Mouse (Mus musculus): Measurements from ENCODE around the gene Naga. TPM values are rescaled to one million over a fixed set of nuclear protein-coding genes. Genes with fewer than 3 reads are reported as not detected.
A peak's percentile ranks its signal among the peaks of the same experiment; 100 is the strongest.

Naga gene
- 55.7 and 65.8 TPM in 2 replicates for polyA plus RNA-seq (2014; fragmentation: Nextera tagmentation; extraction: Ambion mirVana)

DNA sequence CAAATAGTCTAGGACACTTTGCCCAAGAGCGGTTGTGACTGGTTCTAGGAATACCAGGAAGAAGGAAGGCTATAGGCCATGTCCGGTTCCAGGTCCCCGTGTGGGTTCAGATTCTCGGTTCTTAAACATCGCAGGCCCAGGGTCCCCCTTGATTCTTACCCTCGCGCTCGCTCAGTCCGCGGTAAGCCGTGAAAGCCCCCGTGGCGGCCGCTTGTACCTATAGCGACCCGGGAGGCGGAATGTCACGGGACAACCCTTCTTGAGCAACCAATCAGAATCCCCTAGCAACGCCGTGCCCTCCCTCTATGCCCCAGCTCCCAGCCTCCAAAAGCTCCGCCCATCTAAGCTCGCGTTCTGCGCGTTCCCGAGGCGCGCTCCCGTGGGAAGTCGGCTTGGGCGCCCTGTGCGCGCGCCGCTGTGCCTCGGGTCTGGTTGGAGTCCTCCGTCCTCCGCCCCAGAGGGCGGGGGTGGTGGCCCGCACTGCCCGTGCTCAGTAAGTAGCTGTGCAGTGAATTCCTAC, at the start of gene Naga, which contains the start of the genes Pheta2 and Smdt1:
Naga (minus strand) TSS at position 333 of the 520 bp plus-strand sequence.
Pheta2 (plus strand) TSS at position 350 of the 520 bp plus-strand sequence.
Smdt1 (plus strand) TSS at position 367 of the 520 bp plus-strand sequence.
- Histone ChIP-seq H3K4me1 (ENCODE audit: control insufficient read depth, insufficient read depth, low read length) (peaks cover 24% of the 10 kb centered on the region), H3K27ac (replicated peaks; ENCODE audit: low read depth, low read length) (peak within 1 kb of the TSS; percentile 61), H3K9ac (ENCODE audit: low read depth, low read length) (peak within 1 kb of the TSS; percentile 72), H3K4me2 (ENCODE audit: low read depth, low read length) (peak within 1 kb of the TSS; percentile 78), H3K36me3 (ENCODE audit: control insufficient read depth, insufficient read depth, low read length) (peaks cover 29% of the 10 kb centered on the region), H3K27me3 (replicated peaks; ENCODE audit: control insufficient read depth, insufficient read depth, low read length) (no peaks in the 10 kb centered on the region), H3K9me3 (ENCODE audit: control insufficient read depth, low read length) (no peaks in the 10 kb centered on the region), H3K4me3 (ENCODE audit: low read depth, low read length) (peak within 1 kb of the TSS; percentile 63)
- ATAC-seq (ENCODE audit: low read depth) (peak; percentile 90), DNase-seq (ENCODE audit: low spot score) (peak; percentile 97)
- WGBS: under 1% methylated on average over 36 of the region's 41 CpGs

DNA sequence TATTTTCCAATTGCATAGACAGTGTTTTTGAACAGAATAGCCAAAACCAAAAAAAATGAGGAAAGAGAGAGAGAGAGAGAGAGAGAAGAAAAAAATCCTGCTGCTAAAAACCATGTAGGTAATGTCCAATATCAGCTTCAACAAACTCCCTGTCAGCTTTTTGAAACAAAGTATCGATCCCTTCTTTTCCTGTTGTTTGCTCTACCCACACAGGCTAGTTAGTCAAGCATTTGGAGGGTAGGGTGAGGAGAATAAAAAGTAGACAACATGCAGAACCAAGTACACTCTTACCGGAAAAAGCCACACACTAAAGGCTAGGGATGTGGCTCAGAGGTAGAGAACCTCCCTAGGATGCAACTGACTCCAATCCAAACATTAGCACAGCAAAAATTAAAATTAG, 47.0 kb upstream of the Naga start:
- Histone ChIP-seq H3K4me3 (ENCODE audit: low read depth, low read length) (no peak overlapping the region), H3K27me3 (replicated peaks; ENCODE audit: control insufficient read depth, insufficient read depth, low read length) (no peaks in the 10 kb centered on the region), H3K36me3 (ENCODE audit: control insufficient read depth, insufficient read depth, low read length) (no peaks in the 10 kb centered on the region), H3K9me3 (ENCODE audit: control insufficient read depth, low read length) (no peaks in the 10 kb centered on the region), H3K9ac (ENCODE audit: low read depth, low read length) (no peak overlapping the region), H3K4me2 (ENCODE audit: low read depth, low read length) (no peak overlapping the region), H3K27ac (replicated peaks; ENCODE audit: low read depth, low read length) (no peak overlapping the region), H3K4me1 (ENCODE audit: control insufficient read depth, insufficient read depth, low read length) (peaks cover 2% of the 10 kb centered on the region; the same call in 1 of the 2 replicates)
- WGBS: 88% methylated on average over 2 of the region's 2 CpGs
- DNase-seq (ENCODE audit: low spot score) (no peak), ATAC-seq (ENCODE audit: low read depth) (no peak)

DNA sequence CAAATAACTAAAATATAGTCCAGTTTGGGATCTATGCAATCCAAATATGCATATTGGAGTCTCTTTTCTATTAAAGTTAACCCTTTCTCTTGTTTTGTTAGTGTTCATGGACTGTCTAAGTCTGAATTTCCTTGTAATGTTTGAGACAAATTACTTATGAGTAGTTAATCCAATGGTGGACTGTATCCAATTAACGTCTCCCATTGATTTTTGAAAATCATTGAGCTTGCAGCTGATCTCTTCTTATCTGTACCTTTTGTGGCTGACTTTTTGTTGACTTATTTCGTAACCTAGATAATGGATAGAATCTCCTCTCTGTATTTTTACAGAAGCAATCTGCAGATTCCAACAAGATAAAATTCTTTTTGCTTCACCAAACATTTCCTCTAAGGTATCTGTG, 43.7 kb upstream of the Naga start:
- WGBS: 87% methylated on average over 2 of the region's 2 CpGs
- peaks cover 14% of the 10 kb centered on the region for H3K4me1 ChIP-seq (ENCODE audit: control insufficient read depth, insufficient read depth, low read length)
- H3K27ac ChIP-seq (replicated peaks; ENCODE audit: low read depth, low read length): no peak overlapping the region
- ATAC-seq (ENCODE audit: low read depth) (no peak), DNase-seq (ENCODE audit: low spot score) (no peak)
- H3K27me3 ChIP-seq (replicated peaks; ENCODE audit: control insufficient read depth, insufficient read depth, low read length): no peaks in the 10 kb centered on the region
- H3K4me3 ChIP-seq (ENCODE audit: low read depth, low read length): no peak overlapping the region
- H3K4me2 ChIP-seq (ENCODE audit: low read depth, low read length): no peak overlapping the region
- H3K9me3 ChIP-seq (ENCODE audit: control insufficient read depth, low read length): no peaks in the 10 kb centered on the region
- no peaks in the 10 kb centered on the region for H3K36me3 ChIP-seq (ENCODE audit: control insufficient read depth, insufficient read depth, low read length)
- no peak overlapping the region for H3K9ac ChIP-seq (ENCODE audit: low read depth, low read length)

DNA sequence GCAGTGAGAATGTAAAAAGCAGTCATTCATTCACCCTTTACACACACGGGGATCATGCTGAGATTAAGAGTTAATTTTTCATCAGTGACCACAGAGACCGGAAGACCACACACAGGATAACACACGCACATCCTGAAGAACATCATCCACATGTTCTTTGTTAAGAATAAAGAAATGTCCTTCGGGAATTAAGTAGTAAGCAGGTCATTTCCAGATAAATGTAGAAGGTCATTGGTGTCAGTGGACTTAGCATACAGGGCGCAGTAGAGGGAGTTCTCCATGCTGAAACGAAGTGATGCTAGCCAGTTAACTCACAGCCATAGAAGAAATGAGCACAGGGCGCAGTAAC, 42.0 kb upstream of the Naga start:
- no peak for ATAC-seq (ENCODE audit: low read depth)
- H3K9me3 ChIP-seq (ENCODE audit: control insufficient read depth, low read length): no peaks in the 10 kb centered on the region
- no peaks in the 10 kb centered on the region for H3K36me3 ChIP-seq (ENCODE audit: control insufficient read depth, insufficient read depth, low read length)
- 30% methylated on average over 7 of the region's 7 CpGs for WGBS
- H3K9ac ChIP-seq (ENCODE audit: low read depth, low read length): peak overlapping the region; percentile 72
- H3K4me3 ChIP-seq (ENCODE audit: low read depth, low read length): peak overlapping the region; percentile 50
- H3K4me2 ChIP-seq (ENCODE audit: low read depth, low read length): peak overlapping the region; percentile 69
- no peaks in the 10 kb centered on the region for H3K27me3 ChIP-seq (replicated peaks; ENCODE audit: control insufficient read depth, insufficient read depth, low read length)
- no peak overlapping the region for H3K27ac ChIP-seq (replicated peaks; ENCODE audit: low read depth, low read length)
- DNase-seq (ENCODE audit: low spot score): no peak
- H3K4me1 ChIP-seq (ENCODE audit: control insufficient read depth, insufficient read depth, low read length): peaks cover 22% of the 10 kb centered on the region

DNA sequence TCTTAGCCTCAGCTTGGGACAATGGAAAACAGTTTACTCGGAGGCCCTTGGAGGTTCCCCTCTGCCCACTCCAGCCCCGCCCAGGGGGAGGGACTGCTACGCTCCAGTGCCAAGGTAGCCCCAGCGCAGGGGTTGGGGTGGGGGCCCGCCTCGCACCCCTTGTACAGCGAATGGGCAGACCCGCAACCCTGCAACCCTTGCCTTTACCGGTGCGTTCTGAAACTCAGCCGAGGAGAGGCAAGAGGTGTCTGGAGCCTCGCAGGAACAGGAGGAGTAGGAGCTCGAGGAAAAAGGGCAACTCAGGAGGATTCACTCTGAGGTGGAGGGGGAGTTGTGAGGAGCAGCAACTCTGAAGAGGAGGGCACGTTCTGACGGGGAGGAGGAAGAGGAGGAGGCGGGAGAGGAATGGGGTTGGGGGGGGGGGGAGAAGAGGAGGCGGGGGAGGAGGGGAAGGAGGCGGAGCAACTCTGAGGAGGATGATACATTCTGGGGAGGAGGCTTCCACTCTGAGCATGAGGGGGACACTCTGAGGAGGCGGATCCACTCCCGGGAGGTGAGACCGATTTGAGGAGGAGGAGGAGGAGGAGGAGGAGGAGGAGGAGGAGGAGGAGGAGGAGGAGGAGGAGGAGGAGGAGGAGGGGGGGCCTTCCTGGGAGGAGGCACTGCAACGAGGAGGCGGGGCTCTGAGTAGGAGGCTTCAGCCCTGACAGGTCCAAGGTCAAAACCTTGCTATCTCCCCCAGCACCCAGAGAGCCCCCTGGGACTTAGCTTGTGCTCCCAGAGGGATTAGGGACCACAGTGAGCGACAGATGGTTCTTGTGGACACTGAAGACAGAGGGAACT, 41.4 kb upstream of the Naga start, which contains the start of gene Cyp2d22:
Cyp2d22 (minus strand) TSS at position 390 of the 843 bp plus-strand sequence.
- ATAC-seq (ENCODE audit: low read depth) (peak; percentile 82), DNase-seq (ENCODE audit: low spot score) (peak; percentile 85)
- H3K4me2 ChIP-seq (ENCODE audit: low read depth, low read length): peak within 1 kb of the TSS; percentile 69
- peak within 1 kb of the TSS; percentile 50 for H3K4me3 ChIP-seq (ENCODE audit: low read depth, low read length)
- H3K9ac ChIP-seq (ENCODE audit: low read depth, low read length): peak within 1 kb of the TSS; percentile 72
- no peaks in the 10 kb centered on the region for H3K36me3 ChIP-seq (ENCODE audit: control insufficient read depth, insufficient read depth, low read length)
- 2% methylated on average over 17 of the region's 24 CpGs for WGBS
- peaks cover 22% of the 10 kb centered on the region for H3K4me1 ChIP-seq (ENCODE audit: control insufficient read depth, insufficient read depth, low read length)
- H3K9me3 ChIP-seq (ENCODE audit: control insufficient read depth, low read length): no peaks in the 10 kb centered on the region
- peak within 1 kb of the TSS; percentile 84 for H3K27ac ChIP-seq (replicated peaks; ENCODE audit: low read depth, low read length)
- no peaks in the 10 kb centered on the region for H3K27me3 ChIP-seq (replicated peaks; ENCODE audit: control insufficient read depth, insufficient read depth, low read length)

DNA sequence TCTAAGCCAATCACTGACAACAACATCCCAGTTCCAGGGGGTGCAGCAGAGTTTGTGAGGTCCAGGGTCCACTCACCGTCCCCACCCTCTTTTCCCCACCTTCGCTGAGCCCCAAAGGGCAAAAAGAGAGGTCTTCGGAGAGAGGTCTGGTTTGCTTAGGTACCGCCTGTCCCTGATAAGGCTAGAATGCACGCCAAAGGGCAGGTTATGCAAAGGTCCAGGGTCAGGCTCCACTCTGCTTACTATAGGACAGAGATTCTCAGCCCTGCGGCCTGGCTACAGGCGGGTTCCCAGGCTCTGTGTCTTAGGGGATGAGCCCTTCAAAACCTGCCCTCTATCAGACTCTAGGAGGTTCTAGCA, 40.8 kb upstream of the Naga start:
- no peaks in the 10 kb centered on the region for H3K27me3 ChIP-seq (replicated peaks; ENCODE audit: control insufficient read depth, insufficient read depth, low read length)
- H3K36me3 ChIP-seq (ENCODE audit: control insufficient read depth, insufficient read depth, low read length): no peaks in the 10 kb centered on the region
- H3K4me1 ChIP-seq (ENCODE audit: control insufficient read depth, insufficient read depth, low read length): peaks cover 22% of the 10 kb centered on the region
- peak overlapping the region; percentile 84 for H3K27ac ChIP-seq (replicated peaks; ENCODE audit: low read depth, low read length)
- WGBS: 23% methylated on average over 7 of the region's 7 CpGs
- H3K9ac ChIP-seq (ENCODE audit: low read depth, low read length): peak overlapping the region; percentile 72
- DNase-seq (ENCODE audit: low spot score): no peak
- H3K9me3 ChIP-seq (ENCODE audit: control insufficient read depth, low read length): no peaks in the 10 kb centered on the region
- H3K4me2 ChIP-seq (ENCODE audit: low read depth, low read length): peak overlapping the region; percentile 69
- peak overlapping the region; percentile 50 for H3K4me3 ChIP-seq (ENCODE audit: low read depth, low read length)
- no peak for ATAC-seq (ENCODE audit: low read depth)

DNA sequence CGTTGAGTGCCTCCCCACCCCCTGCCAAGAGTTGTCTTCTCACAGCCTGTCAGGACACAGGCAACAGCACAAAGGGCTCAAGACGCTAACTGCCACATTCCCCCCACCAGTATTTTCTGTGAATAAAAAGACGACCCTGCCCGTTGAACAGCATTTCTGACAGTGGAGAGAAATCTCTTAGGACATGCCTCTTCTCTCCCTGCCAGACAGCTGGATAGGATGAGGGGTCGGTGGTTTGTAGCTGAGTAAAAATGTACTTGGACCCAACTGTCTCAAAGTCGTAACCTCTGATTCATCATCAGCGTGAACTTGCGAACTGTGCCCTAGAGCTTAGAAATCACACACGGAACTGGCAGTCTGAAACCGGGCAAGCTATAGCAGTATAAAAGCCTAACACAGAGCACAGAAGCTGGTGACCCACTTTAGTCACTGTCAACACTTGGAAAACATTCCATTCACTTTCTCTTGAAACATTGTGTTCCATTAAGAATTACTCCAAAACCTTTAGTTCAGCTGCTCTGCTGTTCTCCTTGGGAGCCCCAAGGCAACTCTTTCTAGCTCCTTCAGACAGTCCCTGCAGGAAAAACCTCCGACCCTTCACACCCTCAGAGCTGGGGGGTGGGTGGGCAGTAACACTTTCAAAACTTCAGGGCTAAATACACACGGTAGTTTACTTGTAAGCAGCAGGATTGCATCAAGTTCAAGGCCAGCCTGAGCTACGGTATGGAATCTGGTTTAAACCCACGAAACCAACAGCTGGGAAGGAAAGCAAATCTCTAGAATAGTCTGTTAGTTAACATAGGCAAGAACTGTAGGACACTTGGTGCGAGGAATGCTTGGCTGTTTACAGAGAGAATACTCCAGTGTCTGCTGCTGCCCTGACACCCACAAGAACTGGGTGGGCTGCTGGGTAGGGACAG, 39.8 kb upstream of the Naga start:
- H3K9ac ChIP-seq (ENCODE audit: low read depth, low read length): no peak overlapping the region
- no peak overlapping the region for H3K4me3 ChIP-seq (ENCODE audit: low read depth, low read length)
- peak overlapping the region; percentile 23; the same call in 1 of the 2 replicates for H3K27ac ChIP-seq (replicated peaks; ENCODE audit: low read depth, low read length)
- peaks cover 22% of the 10 kb centered on the region for H3K4me1 ChIP-seq (ENCODE audit: control insufficient read depth, insufficient read depth, low read length)
- H3K36me3 ChIP-seq (ENCODE audit: control insufficient read depth, insufficient read depth, low read length): no peaks in the 10 kb centered on the region
- DNase-seq (ENCODE audit: low spot score) (no peak), ATAC-seq (ENCODE audit: low read depth) (no peak)
- H3K4me2 ChIP-seq (ENCODE audit: low read depth, low read length): peak overlapping the region; percentile 69; the same call in 1 of the 2 replicates
- WGBS: 48% methylated on average over 15 of the region's 15 CpGs
- no peaks in the 10 kb centered on the region for H3K27me3 ChIP-seq (replicated peaks; ENCODE audit: control insufficient read depth, insufficient read depth, low read length)
- H3K9me3 ChIP-seq (ENCODE audit: control insufficient read depth, low read length): no peaks in the 10 kb centered on the region

DNA sequence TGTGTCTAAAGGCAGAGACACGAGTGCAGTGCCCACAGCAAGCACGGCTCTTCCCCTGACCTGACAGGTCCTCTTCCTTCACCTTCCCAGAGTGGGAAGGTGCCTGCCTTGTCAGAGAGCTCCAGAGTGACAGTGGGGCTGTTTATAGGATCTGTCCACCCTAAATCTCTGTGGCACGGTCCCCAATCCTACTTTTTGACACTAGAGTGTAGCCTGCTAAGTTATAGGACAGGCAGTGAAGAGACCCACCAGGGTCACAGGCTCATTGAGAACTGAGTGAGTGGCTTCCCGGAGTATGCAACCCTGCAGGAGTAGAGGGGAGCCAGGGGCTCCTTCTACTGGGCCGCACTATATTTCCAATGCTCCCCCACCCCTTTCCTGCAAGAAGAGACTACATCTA, 39.0 kb upstream of the Naga start:
- Histone ChIP-seq H3K9ac (ENCODE audit: low read depth, low read length) (no peak overlapping the region), H3K4me3 (ENCODE audit: low read depth, low read length) (no peak overlapping the region), H3K4me1 (ENCODE audit: control insufficient read depth, insufficient read depth, low read length) (peaks cover 22% of the 10 kb centered on the region), H3K27me3 (replicated peaks; ENCODE audit: control insufficient read depth, insufficient read depth, low read length) (no peaks in the 10 kb centered on the region), H3K4me2 (ENCODE audit: low read depth, low read length) (no peak overlapping the region), H3K27ac (replicated peaks; ENCODE audit: low read depth, low read length) (no peak overlapping the region), H3K36me3 (ENCODE audit: control insufficient read depth, insufficient read depth, low read length) (no peaks in the 10 kb centered on the region), H3K9me3 (ENCODE audit: control insufficient read depth, low read length) (no peaks in the 10 kb centered on the region)
- ATAC-seq (ENCODE audit: low read depth) (no peak), DNase-seq (ENCODE audit: low spot score) (no peak)
- 60% methylated on average over 5 of the region's 5 CpGs for WGBS
